Mouse (Mus musculus): ENCODE data around the gene Mpg.
"Not testable (repeated sequence)": the region's sequence is repeated elsewhere in the genome, so short reads cannot be mapped to it uniquely, and the experiment has no call there.

Mpg gene

DNA sequence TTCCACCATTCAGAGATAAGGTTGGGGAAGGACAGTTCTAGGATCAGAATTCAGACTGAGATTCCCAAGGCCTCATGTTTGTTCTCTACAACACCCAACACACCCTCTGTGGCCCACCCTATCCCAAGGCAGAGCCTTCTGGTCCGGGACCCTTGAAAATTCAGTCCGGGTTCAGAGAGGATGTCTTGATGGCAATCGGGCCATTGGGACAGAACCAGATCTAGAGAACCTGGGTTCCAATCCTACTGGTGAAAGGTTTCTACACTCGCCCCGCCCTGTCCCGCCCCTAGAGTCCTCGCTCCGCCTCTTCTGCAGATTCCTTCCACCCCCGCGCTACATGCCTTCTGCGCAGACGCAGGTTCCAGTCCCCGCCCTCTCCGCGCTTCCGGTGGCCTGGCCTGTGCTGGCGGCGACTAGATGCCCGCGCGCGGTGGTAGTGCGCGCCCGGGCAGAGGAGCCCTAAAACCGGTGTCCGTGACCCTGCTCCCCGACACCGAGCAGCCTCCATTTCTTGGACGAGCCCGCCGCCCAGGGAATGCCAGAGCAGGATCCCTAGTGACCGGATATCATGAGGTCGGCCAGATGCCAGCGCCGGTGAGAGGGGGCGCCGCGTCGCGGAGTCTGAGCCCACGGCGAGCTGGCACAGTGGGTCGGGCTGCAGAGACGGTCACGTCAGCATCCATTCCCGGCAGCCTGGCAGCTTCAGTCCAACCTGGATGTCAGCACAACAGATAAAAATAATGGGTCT lies at the start of gene Mpg:
Mpg (plus strand) TSS at position 382 of the 748 bp plus-strand sequence.
- in situ Hi-C loops (cut with MboI, MseI) = no loop called here

DNA sequence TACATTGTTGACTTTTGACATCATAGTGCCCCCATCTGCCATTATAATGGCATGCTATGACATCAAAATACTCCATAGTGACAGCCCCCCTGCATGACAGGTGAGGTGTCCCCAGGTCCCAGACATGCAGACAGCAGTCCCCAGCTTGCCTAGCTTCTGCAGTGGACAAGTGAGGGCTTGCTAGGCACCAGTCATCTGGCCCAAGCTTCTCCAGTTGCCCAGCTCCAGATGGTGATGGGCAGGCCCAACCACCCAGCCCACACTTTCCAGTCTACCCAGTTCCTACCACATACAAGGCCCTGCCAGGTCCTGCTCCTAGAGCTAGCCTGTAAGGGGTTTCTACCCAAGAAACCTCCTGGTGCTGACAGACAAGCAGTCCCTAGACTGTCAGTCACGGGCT lies 47.8 kb upstream of the Mpg start:
- in situ Hi-C loops (cut with MboI, MseI) = no loop called here

DNA sequence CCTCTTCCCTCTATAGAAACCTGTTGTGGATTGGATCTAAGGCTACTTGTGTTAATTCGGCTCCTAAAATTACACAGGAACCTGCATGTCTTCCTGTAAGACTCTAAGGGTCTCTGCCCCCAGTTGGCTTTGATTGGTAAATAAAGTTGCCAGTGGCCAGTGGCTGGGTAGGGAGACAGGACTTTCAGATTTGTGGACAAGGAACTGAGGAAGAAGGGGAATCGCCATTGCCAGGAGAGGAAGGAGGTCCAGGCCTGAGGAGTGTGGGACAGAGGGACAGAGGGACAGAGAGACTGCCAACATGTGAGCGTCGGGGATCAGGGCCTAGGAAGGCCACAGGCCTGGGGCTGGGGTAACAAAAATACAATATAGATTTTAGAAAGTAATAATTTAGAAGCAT lies 45.1 kb upstream of the Mpg start:
- in situ Hi-C loops (cut with MboI, MseI) = no loop called here

DNA sequence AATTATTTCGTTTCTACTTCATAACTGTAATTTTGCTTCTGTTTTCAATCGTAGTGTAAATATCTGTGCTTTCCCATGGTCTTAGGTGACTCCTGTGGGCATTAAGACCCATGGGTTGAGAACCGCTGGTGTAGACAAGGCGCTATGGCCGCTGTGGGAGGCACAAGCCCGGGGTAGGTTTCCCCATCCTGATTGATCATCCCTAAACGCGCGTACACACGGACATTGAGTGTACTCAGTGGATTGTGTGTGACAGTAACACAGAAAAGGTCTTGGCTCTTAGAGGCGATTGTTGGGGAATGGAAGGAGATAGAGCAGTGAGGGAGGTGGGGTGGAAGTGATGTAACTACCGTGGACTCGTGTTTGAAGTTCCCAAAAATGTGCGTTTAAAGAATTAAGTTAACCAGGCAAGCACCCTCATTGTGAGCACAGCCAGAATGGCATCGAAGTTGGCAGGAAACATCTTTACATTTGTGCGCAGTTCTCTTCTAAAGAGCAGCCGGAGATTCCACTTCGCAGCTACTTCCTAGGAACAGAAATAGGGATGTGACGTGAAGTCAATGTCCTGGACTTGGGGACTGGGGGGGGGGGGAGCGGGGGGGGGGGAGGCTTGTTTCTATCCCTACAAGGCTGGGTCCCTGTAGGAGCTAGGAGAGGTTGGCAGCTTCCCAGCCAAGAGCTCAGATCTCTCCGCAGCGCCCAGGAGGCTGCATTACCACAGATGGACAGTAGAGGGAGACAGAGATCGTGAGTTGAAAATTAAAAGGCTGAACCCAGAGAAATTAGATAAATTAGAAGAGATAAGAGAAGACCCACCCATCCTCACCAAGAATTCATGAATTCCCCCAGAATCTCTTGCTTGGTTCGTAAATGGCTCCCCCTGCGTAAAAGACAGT lies 44.1 kb upstream of the Mpg start:
- in situ Hi-C loops (cut with MboI, MseI) = no loop called here

DNA sequence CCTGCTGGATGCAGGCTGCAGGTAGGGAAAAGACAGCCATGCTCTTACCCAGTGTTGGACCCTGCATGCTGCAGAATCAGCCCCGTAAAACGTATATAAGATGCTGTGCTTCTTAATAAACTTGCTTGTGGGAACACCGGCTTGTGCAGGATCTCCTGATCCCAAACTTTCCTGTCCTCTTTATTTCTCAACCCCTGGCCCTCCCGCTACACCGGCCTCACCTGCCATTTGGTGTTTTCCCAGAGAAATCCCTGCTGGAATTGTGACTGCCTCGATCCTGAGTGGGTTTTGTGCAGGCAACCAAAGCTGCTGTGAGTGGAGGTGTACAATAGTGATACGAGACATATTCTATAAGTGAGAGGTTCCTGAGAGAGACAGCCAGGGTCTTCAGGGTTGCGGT lies 41.8 kb upstream of the Mpg start:
- in situ Hi-C loops (cut with MboI, MseI) = no loop called here

DNA sequence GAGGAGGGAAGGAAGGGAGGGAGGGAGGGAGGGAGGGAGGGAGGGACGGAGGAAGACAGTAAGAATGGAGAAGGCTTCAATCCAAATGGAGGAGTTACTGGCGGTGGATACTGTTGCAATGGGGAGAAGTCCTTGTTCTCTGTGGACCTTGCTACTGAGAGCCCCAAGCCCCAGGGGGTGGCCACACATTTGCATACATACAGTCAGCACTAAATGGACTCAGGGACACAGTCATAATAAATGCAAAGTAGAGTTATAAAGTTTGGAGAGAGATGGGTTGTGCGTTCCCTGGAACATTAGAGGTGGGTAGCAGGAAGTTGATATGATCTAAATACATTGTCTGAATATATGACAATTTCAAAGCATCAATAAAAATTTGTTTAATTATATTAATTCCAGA lies 40.3 kb upstream of the Mpg start:
- in situ Hi-C loops (cut with MboI, MseI) = no loop called here

DNA sequence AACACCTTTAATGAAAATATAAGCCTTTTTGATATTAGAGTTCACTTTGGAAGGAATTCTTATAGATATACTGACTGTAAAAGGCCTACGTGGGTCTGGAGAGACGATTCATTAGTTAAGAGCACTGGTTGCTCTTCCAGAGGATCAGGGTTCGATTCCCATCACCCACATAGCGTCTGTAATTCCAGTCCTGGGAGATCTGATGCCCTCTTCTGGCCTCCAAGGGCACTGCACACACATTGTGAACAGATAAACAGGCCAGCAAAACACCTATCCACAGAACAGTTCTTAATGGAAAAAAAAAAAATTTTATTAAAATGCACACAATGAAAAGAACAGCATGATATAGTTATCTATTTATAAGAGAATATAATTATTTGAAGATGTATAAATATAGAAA lies 39.0 kb upstream of the Mpg start:
- in situ Hi-C loops (cut with MboI, MseI) = no loop called here

DNA sequence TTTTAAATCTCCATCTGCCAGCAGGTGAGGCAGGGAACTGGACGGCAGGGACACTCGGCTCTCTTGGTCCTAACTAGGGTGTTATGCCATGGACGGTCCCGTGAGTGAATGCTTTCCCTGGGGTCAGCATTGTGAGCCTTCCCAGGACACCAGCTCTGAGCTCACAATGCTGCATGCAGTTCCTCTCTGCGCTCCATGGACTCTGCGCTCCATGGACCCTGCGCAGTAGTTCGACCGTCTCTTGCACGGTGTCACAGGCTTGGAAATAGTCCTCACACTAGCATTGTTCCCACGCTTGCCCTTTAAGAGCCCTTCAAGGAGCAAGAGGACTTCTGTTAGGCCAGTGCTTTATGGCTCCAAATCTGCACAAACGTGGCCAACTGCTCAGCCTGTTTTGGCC lies 37.4 kb upstream of the Mpg start:
- in situ Hi-C loops (cut with MboI, MseI) = no loop called here

DNA sequence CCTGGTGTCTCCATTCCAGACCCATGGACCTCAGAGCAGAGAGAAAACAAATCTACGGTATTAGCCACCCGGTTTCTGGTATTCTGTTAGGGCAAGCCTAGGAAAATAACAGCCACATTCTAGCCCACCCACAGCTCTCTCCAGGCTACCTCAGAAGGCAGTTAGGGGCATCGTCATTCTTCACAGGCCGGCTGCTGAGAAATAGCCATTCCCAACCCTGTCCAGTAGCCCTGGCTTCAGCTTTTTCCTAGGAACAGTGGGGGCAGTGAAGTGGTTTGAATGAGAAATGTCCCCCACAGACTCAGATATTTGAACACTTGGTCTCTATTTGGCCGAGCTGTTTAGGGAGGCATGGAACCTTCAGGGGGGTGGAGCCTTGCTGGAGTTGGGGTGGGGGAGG lies 36.9 kb upstream of the Mpg start:
- in situ Hi-C loops (cut with MboI, MseI) = no loop called here

DNA sequence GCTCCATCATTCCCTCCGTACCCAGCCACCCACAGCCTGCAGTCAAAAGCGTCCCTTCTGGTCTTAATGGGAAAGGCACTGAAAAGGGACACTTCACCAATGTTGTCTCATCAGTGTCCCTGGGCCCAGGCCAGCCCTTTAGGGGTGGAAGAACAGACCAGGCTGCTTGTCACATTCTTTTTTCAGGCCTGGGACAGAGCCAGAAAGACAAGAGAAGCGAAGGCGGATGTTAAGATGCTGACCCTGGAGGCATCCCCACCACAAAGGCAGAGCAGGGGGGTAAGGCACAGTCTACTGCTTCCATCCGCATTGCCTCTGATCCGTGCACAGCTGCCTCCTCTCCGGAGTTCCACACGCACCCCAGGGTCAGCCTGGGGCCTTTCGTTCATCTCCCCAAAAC lies 36.2 kb upstream of the Mpg start:
- in situ Hi-C loops (cut with MboI, MseI) = no loop called here

DNA sequence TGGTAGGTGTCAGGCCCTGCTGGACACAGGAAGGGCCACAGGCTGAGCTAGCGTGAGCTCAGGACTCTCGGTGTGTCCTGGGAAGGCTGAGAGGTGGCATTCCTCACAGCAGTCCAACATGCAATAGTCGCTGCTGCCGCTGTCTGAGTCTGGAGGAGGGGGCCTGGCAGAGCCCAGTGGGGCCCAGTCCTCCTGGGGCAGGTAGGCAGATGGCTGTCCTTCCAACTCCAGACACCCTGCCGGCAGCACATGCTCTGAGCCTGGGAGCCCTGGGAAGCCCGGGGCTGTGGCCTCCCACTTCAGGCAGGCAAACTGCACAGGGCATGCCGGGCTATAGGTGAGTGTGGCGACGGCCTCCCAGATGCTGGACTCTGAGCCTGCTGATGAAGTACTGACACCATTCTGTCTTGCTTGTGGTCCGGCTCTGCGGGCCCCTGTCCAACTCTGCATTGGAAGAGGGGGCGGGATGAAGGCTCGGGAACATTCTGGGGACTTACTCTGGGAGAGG lies 35.6 kb upstream of the Mpg start:
- in situ Hi-C loops (cut with MboI, MseI) = no loop called here

DNA sequence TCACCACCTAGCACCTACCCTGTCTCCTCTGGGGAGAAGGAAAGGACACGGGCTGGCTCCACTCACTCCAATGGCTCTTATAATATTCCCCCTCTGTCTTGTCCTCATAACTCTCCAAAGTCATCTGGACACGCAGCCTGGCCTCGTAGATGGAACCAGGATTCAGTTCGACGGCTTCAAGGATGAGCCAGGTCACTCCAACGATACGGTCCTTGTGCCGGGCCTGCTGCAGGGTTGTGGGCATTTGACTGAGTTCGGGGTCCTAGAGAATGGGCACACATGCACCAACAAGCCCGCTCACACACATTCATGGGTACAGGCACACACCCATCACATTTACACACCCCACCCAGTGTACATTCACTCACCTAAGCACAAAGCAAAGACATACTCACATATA lies 33.1 kb upstream of the Mpg start:
- in situ Hi-C loops (cut with MboI, MseI) = no loop called here

DNA sequence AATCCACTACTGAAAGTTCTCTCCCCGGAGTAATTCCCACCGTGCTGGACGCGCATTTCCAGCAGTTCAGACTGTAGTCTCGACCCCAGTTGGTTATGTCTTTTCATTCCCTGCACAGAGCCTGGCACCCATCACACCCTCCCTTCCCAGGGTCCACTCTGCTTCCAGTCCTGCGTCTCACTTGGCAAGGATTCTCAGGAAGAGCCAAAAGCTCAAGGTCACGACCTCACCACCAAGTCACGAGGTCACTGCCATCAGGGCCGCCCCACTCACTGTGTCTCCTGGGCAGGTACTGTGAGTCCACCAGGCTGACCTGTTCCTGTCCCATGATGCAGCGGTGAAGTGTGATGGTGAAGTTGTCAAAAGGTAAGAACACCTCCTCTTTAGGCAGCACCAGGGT lies 32.2 kb upstream of the Mpg start:
- in situ Hi-C loops (cut with MboI, MseI) = no loop called here

DNA sequence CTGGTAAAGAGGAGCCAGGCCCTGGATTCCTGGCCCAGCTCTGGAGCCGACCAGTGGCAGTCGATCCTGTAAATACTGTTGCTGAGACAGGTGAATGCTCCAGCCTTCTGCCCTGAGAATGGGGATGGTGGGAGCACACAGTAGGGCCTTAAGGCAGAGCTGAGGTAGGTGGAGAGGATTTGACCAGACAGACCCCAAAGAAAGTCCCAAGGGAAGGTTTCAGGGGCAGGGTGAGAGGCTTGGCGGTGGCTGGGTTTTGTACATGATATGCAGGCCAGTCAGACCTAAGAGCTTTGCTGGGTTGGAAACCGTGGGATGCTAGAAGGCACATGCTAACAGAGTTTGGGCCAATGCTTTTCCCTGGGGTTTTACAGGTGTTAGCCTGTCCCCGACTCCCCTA lies 31.7 kb upstream of the Mpg start:
- in situ Hi-C loops (cut with MboI, MseI) = no loop called here

DNA sequence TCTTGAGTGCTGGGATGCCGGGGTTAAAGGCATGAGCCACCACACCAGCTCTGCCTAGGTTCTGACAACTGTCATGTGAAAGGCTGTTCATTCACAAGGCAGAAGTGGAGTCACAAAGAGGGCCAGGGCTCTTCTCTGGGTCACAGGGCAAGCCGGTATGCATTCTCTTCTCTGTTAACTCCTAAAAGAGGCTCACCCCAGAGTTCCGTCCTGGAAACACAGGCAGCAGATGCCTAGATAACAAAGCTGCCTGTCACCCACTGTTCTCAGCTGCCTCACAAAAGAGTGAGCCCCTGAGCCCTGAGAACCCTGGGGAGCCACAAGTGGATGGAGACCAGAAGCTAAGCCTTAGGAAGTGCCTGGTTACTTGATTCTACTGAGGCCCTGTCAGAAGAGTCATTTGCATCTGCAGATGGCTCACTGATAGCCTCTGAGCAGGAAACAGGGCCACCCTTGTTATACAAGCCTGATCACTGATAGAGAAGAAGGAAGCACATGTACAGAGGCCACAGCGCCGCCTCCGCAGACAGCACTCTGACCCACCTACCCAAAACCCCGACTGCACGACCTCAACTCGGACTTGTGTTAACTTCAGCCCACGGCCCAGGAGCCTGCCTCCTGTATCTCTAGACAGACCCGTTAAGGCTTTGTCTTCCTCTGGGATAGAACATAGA lies 30.3 kb upstream of the Mpg start:
- in situ Hi-C loops (cut with MboI, MseI) = no loop called here

DNA sequence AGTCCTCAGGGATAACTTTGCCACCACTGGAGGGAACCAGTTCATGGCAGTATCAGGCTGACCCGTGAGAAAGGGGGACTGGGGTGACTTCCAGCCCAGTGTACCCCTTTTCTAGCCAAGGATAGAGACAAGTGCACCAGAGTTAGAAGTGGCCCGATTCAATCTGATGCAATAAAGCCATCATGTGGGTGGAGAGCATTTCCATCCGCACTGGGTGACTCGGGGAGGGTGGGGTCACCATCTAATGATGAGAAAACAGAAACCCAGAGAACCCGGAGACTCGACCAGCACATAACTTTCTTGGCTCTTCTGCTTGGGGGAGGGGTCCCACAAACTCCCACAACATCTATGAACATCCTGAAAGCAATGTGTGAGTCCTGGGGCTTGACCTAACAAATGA lies 29.6 kb upstream of the Mpg start:
- in situ Hi-C loops (cut with MboI, MseI) = no loop called here

DNA sequence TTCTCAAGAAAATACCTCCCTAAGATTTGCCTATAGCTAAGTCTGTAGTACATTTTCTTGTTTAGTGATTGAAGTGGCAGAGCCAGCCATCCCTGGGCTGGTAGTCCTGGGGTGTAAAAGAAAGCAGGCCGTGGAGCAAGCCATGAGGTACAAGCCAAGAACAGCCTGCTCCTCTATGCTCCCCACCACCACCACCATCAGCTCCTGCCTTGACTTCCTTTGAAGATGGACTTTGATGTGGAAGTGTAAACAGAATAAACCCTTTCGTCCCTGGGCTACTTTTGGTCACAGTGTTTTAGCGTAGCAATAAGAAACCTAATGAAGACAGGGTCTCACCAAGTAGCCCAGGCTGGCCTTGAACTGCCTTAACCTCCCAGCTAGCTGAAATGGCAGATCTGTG lies 28.5 kb upstream of the Mpg start:
- in situ Hi-C loops (cut with MboI, MseI) = no loop called here

DNA sequence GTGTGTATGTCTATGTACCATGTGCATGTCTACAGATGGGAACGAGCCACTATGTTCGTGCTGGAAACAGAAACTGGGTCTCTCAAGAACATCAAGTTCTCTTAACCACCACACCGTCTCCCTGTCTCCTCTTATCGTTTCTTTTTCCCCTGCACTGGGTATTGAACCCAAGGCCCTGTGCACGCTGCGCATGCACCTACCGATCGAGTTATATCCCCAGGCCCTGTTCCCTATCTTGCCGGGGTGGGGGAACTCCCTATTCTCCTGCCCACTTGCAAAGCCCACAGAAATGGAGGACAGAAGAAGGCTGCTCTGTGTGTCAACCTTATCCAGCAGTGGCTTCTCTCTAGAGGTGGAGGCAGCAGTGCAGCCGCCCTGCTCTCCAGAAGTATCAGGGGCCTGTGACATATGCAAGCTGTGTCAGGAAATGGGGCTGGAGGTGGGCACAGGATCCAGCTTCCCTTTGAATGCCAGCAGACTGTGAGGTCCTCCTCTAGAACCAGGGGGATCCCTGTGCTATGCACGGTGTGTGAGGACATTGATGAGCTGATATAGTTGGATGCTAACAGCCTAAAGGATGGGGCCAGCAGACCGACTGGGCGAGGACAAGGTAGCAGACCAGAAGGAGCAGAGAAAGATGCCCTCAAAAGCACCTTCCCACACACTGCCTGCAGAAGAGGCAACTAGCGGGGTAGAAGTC lies 27.9 kb upstream of the Mpg start:
- in situ Hi-C loops (cut with MboI, MseI) = no loop called here

DNA sequence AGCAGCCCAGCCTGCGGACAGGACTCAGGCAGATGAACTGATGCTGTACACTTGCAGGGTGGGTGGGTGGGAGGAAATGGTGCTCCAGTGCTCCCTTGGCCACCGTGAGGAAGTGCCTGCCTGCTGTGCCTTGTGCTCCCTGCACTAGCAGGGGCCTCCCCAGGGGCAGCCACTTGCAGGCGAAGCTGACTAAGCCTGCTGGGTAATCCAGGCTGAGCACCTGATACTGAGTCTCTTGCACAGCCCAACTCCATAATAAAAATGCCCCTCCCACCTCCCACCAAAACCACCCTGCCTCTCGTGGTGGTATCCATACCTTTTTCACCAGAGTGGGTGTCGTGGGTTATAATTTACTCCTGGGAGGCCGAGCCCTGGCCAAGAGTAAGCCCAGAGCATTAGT lies 27.1 kb upstream of the Mpg start:
- in situ Hi-C loops (cut with MboI, MseI) = no loop called here

DNA sequence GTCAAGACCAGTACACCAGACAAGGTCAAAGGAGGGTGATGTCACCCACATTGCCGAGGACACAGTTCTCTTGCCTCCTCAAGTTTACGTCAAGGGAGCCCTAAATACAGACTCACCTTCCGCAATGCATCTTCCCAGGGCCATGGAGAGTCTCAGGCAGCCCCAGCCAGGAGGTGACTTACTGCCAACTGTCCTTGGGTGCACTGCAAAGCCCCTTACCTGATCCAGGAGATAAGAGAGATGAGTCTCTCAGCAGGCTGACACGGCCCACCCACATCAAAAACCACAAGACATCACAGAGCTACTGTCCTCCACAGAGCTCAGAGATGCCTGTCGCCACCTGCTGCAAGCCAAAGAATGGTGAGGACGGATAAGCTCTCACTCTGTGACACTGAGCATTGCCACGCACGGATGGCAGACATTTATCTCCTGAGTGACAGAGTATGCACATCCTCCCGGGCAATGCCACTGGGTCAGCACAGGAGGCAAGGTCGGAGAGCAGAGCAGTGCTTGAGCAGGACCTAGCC lies 26.2 kb upstream of the Mpg start, which contains the start of gene Il9r:
Il9r (minus strand) TSS at position 205 of the 527 bp plus-strand sequence.
- in situ Hi-C loops (cut with MboI, MseI) = no loop called here

DNA sequence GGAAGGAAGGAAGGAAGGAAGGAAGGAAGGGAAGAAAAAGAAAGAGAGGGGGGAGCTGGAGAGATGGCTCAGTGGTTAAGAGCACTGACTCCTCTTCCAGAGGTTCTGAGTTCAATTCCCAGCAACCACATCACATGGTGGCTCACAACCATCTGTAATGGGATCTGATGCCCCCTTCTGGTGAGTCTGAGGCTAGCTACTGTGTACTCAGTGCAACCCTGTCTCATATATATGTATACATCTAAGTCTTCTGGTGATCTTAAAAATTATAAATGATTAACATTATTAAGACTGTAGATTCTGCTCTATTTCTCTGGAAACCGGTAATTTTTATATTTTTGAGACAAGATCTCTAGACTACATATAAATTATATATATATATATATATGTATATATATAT lies 25.3 kb upstream of the Mpg start:
- in situ Hi-C loops (cut with MboI, MseI) = not testable (repeated sequence)
